Mouse (Mus musculus) olfactory bulb, adult 2 months (tissue): ENCODE results near the gene Mmp27.

Experiments
- CTCF ChIP-seq: fragments of 200-500 bp; IDR thresholded peaks from 2 replicates; pipeline ENCODE4 v1.5.1; 2012; ENCODE audit warnings: low read depth, mild to moderate bottlenecking, low read length, moderate library complexity; ENCODE audit not compliant: insufficient read depth
- POLR2A ChIP-seq: fragments of 200-500 bp; IDR thresholded peaks from 2 replicates; pipeline ENCODE4 v1.6.1; 2012; ENCODE audit warnings: mild to moderate bottlenecking, low read depth, low read length, moderate library complexity; ENCODE audit not compliant: insufficient read depth

- TF ChIP-seq CTCF (no peak), POLR2A (no peak)
Observed at GRCm38 (mm10) chr9:7571162-7571561, at the start of gene Mmp27.
